Mouse (Mus musculus): ENCODE measurements around the gene Fry. TPM values are rescaled to one million over a fixed set of nuclear protein-coding genes. Genes with fewer than 3 reads are reported as not detected.

Gene Fry
- polyA plus RNA-seq, 1 experiment from 2014 or later: 32.5 TPM

DNA sequence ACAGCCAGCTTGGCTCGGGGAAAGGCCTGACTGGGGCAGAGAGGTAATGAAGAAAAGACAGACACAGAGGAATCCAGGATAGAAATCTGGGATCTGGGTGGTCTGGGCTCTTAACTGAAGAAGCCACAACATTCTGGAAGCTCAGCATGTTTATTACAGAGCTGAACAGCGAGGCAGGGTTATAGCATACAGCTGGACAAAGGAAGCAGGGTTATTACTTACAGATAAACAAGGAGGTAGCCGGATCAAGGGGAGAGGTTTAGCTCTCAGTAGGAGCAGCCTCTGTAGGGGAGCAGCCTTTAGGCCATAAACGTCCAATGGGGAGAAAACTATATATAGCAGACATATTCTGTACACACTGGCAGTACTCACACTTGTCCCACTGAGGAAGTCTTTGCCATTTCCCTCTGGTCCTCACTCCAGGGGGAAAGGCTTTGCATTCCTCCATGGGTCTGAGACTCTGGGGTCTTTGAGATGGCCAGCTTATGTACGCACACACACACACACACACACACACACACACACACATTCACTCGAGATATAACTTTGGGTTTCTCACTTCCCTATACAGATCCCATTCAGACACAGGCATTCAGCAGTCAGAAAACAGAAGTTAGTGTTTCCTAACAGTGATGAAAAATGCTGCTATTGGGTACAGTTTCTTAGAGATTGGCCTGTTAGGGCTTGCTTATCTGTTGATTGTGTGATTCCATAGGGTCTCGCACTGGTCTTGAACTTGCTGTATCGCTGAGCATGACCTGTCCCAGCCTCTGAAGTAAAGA lies 256.5 kb downstream of the Fry start:
- no peaks in the 10 kb centered on the region for H3K9me3 ChIP-seq (replicated peaks; ENCODE audit: control insufficient read depth, low read length)
- peak overlapping the region; percentile 22; the same call in 1 of the 2 replicates for H3K27ac ChIP-seq (ENCODE audit: low read depth, low read length)
- peaks cover 3% of the 10 kb centered on the region for H3K36me3 ChIP-seq (ENCODE audit: control insufficient read depth, insufficient read depth, low read length)
- no peak overlapping the region for H3K9ac ChIP-seq (ENCODE audit: low read depth, low read length)
- H3K4me3 ChIP-seq (ENCODE audit: low read depth, low read length): no peak overlapping the region
- no peaks in the 10 kb centered on the region for H3K27me3 ChIP-seq (ENCODE audit: control insufficient read depth, insufficient read depth, low read length)
- 71% methylated on average over 8 of the region's 8 CpGs for WGBS (ENCODE audit: insufficient replicate concordance)
- peaks cover 7% of the 10 kb centered on the region for H3K4me1 ChIP-seq (ENCODE audit: control insufficient read depth, insufficient read depth, low read length)
- no peak for ATAC-seq (replicated peaks; ENCODE audit: insufficient number of reproducible peaks, low FRiP score, low TSS enrichment)
- H3K4me2 ChIP-seq: no peak overlapping the region

DNA sequence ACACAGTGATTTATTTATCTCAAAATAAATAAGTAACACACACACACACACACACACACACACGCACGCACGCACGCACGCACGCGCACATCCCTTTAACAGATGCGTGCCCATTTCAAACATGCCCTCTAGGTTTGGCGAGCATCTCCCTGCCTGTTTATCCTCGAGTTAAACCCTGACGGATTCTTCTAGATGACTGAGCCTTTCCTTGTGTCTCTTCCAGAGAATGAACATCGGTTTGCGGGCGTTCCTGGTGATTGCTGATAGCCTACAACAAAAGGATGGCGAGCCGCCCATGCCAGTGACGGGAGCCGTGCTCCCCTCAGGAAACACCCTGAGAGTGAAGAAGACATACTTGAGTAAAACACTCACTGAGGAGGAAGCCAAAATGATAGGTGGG lies 260.1 kb downstream of the Fry start:
- H3K4me2 ChIP-seq: no peak overlapping the region
- WGBS (ENCODE audit: insufficient replicate concordance): 78% methylated on average over 18 of the region's 18 CpGs
- H3K4me3 ChIP-seq (ENCODE audit: low read depth, low read length): no peak overlapping the region
- ATAC-seq (replicated peaks; ENCODE audit: insufficient number of reproducible peaks, low FRiP score, low TSS enrichment): no peak
- no peaks in the 10 kb centered on the region; the same call in 1 of the 2 replicates for H3K9me3 ChIP-seq (replicated peaks; ENCODE audit: control insufficient read depth, low read length)
- H3K27ac ChIP-seq (ENCODE audit: low read depth, low read length): no peak overlapping the region
- no peak overlapping the region for H3K9ac ChIP-seq (ENCODE audit: low read depth, low read length)
- peaks cover 25% of the 10 kb centered on the region for H3K36me3 ChIP-seq (ENCODE audit: control insufficient read depth, insufficient read depth, low read length)
- H3K27me3 ChIP-seq (ENCODE audit: control insufficient read depth, insufficient read depth, low read length): no peaks in the 10 kb centered on the region
- H3K4me1 ChIP-seq (ENCODE audit: control insufficient read depth, insufficient read depth, low read length): no peaks in the 10 kb centered on the region

GRCm38 (mm10) chr5:150380767-150381166 lies 262.3 kb downstream of the Fry start:
- no peak overlapping the region for H3K9ac ChIP-seq (ENCODE audit: low read depth, low read length)
- no peak overlapping the region for H3K27ac ChIP-seq (ENCODE audit: low read depth, low read length)
- no peaks in the 10 kb centered on the region for H3K27me3 ChIP-seq (ENCODE audit: control insufficient read depth, insufficient read depth, low read length)
- no peaks in the 10 kb centered on the region; the same call in 1 of the 2 replicates for H3K9me3 ChIP-seq (replicated peaks; ENCODE audit: control insufficient read depth, low read length)
- peaks cover 7% of the 10 kb centered on the region for H3K4me1 ChIP-seq (ENCODE audit: control insufficient read depth, insufficient read depth, low read length)
- H3K4me2 ChIP-seq: no peak overlapping the region
- 75% methylated on average over 10 of the region's 10 CpGs for WGBS (ENCODE audit: insufficient replicate concordance)
- H3K4me3 ChIP-seq (ENCODE audit: low read depth, low read length): no peak overlapping the region
- H3K36me3 ChIP-seq (ENCODE audit: control insufficient read depth, insufficient read depth, low read length): peaks cover 23% of the 10 kb centered on the region
- no peak for ATAC-seq (replicated peaks; ENCODE audit: insufficient number of reproducible peaks, low FRiP score, low TSS enrichment)

- Histone ChIP-seq H3K9ac (ENCODE audit: low read depth, low read length) (no peak overlapping the region), H3K27ac (ENCODE audit: low read depth, low read length) (no peak overlapping the region), H3K4me1 (ENCODE audit: control insufficient read depth, insufficient read depth, low read length) (peaks cover 7% of the 10 kb centered on the region), H3K9me3 (replicated peaks; ENCODE audit: control insufficient read depth, low read length) (no peaks in the 10 kb centered on the region; the same call in 1 of the 2 replicates), H3K27me3 (ENCODE audit: control insufficient read depth, insufficient read depth, low read length) (no peaks in the 10 kb centered on the region), H3K4me2 (no peak overlapping the region), H3K36me3 (ENCODE audit: control insufficient read depth, insufficient read depth, low read length) (peaks cover 26% of the 10 kb centered on the region), H3K4me3 (ENCODE audit: low read depth, low read length) (no peak overlapping the region)
- 67% methylated on average over 5 of the region's 5 CpGs for WGBS (ENCODE audit: insufficient replicate concordance)
- no peak for ATAC-seq (replicated peaks; ENCODE audit: insufficient number of reproducible peaks, low FRiP score, low TSS enrichment)
Measured at GRCm38 (mm10) chr5:150382411-150382810, 264.0 kb downstream of the Fry start.

DNA sequence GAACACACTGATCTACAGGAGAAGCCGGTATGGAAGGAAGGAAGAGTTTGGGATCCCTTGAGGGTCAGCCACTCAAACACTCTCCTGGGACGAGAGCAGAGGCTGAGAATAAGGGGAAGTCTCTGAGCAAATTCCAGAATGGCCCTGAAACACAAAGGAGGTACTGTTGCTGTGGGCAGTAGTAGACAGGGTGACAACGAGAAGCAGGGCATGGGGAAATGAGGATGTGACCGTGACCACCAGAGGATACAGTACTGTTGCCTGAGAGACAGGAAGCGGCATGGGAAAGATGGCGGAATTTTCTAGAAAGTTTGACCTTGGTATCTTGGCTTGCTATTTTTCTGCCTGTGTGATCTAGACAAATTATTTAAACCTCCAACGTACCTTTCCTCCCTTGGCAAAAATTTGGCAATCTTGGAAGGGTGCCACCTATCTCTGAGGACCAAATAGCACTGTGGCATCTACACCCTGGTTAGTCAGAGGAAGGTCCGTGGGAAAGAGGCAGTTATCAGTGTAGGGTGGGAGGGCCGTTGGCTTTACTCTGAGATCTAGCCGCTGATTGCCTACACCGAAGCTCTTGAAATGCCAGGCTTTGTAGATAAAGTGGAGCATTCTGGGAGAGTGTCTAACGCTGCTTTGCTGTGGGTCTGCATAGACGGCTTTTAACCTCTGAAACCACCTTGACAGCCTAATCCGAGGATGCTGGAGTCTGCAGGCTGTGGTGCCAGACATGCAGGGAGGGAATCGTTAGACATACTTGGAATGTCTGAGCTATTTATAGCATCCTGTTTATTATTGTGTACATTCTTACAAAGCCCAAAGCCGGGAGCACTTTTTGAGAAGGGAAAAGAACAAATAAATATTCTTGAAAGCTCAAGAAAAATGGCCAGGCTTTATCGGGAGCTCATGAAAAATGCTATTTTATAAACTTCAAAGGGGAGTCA lies 266.1 kb downstream of the Fry start:
- H3K9me3 ChIP-seq (replicated peaks; ENCODE audit: control insufficient read depth, low read length): no peaks in the 10 kb centered on the region; the same call in 1 of the 2 replicates
- H3K27me3 ChIP-seq (ENCODE audit: control insufficient read depth, insufficient read depth, low read length): no peaks in the 10 kb centered on the region
- H3K4me1 ChIP-seq (ENCODE audit: control insufficient read depth, insufficient read depth, low read length): peaks cover 7% of the 10 kb centered on the region
- 0 out of 2 replicates have a peak overlapping the region, but pooled peaks have one; percentile 1 for H3K4me2 ChIP-seq
- no peak overlapping the region for H3K9ac ChIP-seq (ENCODE audit: low read depth, low read length)
- H3K36me3 ChIP-seq (ENCODE audit: control insufficient read depth, insufficient read depth, low read length): peaks cover 29% of the 10 kb centered on the region
- 30% methylated on average over 17 of the region's 17 CpGs for WGBS (ENCODE audit: insufficient replicate concordance)
- peak; percentile 37; the same call in 1 of the 2 replicates for ATAC-seq (replicated peaks; ENCODE audit: insufficient number of reproducible peaks, low FRiP score, low TSS enrichment)
- no peak overlapping the region for H3K4me3 ChIP-seq (ENCODE audit: low read depth, low read length)
- H3K27ac ChIP-seq (ENCODE audit: low read depth, low read length): peak overlapping the region; percentile 80

DNA sequence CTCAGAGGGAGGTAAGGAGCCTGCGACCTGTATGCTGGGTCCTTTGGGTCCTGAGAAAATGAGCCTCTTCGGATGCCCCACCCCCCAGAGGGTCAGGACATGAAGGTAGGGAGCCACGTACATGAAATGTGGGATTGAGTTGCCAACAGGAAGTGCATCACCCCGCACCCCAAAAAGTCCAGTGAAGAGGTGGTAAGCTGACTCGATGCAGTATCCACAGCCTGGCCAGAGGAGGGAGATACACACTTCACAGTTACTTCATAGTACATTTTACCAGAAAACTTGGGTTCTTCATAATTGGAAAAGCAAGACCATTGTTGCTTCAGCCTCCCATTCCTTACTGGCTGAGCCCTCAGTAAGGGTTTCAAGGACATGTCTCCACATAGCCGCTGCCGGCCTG lies 266.8 kb downstream of the Fry start:
- H3K4me3 ChIP-seq (ENCODE audit: low read depth, low read length): no peak overlapping the region
- H3K27ac ChIP-seq (ENCODE audit: low read depth, low read length): peak overlapping the region; percentile 80
- peaks cover 10% of the 10 kb centered on the region for H3K4me1 ChIP-seq (ENCODE audit: control insufficient read depth, insufficient read depth, low read length)
- no peak overlapping the region for H3K9ac ChIP-seq (ENCODE audit: low read depth, low read length)
- peaks cover 26% of the 10 kb centered on the region for H3K36me3 ChIP-seq (ENCODE audit: control insufficient read depth, insufficient read depth, low read length)
- H3K4me2 ChIP-seq: 0 out of 2 replicates have a peak overlapping the region, but pooled peaks have one; percentile 1
- WGBS (ENCODE audit: insufficient replicate concordance): 49% methylated on average over 7 of the region's 7 CpGs
- H3K27me3 ChIP-seq (ENCODE audit: control insufficient read depth, insufficient read depth, low read length): no peaks in the 10 kb centered on the region
- H3K9me3 ChIP-seq (replicated peaks; ENCODE audit: control insufficient read depth, low read length): no peaks in the 10 kb centered on the region; the same call in 1 of the 2 replicates
- no peak for ATAC-seq (replicated peaks; ENCODE audit: insufficient number of reproducible peaks, low FRiP score, low TSS enrichment)

- H3K4me2 ChIP-seq: no peak overlapping the region
- peak overlapping the region; percentile 91; the same call in 1 of the 2 replicates for H3K27ac ChIP-seq (ENCODE audit: low read depth, low read length)
- ATAC-seq (replicated peaks; ENCODE audit: insufficient number of reproducible peaks, low FRiP score, low TSS enrichment): no peak
- H3K4me1 ChIP-seq (ENCODE audit: control insufficient read depth, insufficient read depth, low read length): peaks cover 13% of the 10 kb centered on the region
- H3K9me3 ChIP-seq (replicated peaks; ENCODE audit: control insufficient read depth, low read length): no peaks in the 10 kb centered on the region; the same call in 1 of the 2 replicates
- WGBS (ENCODE audit: insufficient replicate concordance): 60% methylated on average over 12 of the region's 12 CpGs
- H3K36me3 ChIP-seq (ENCODE audit: control insufficient read depth, insufficient read depth, low read length): peaks cover 19% of the 10 kb centered on the region
- no peak overlapping the region for H3K4me3 ChIP-seq (ENCODE audit: low read depth, low read length)
- H3K27me3 ChIP-seq (ENCODE audit: control insufficient read depth, insufficient read depth, low read length): no peaks in the 10 kb centered on the region
- no peak overlapping the region for H3K9ac ChIP-seq (ENCODE audit: low read depth, low read length)
Measured at GRCm38 (mm10) chr5:150388623-150389022, 270.2 kb downstream of the Fry start.

DNA sequence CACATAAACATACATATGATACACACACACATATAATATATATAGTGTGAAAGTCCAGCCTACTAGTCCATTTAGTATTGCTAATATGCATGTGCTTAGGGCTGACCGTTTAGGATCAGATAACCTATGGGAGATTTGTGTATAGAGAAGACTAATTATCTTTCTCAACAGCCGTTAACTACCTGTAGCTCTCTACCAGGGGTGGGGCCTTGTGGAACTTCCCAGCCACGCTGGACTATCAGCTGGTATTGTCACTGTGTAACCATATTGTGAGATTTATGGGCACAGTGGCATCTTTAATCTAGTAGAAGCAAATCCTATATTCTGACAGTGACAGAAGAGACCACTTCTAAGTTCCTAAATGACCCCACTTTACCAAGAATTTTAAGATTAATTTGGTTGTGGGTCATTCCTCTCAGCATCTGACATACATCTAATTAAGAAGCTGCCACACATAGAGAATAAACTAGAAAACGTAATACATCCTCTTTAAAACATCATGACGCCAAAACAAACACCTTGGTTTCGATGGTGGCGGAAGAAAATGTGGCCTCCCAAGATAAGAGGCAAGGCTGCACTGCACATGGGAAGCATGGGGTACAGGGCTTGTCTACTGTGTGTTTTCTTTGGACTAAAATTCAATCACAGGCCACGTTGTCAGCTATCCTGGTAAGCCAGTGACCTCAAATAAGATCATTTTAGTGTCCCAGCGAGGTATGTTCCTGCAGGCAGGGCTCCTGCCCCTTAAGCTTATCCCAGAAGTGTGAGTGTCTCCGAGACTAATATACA lies 271.3 kb downstream of the Fry start:
- H3K9ac ChIP-seq (ENCODE audit: low read depth, low read length): 0 out of 2 replicates have a peak overlapping the region, but pooled peaks have one; percentile 1
- H3K36me3 ChIP-seq (ENCODE audit: control insufficient read depth, insufficient read depth, low read length): peaks cover 31% of the 10 kb centered on the region
- H3K27ac ChIP-seq (ENCODE audit: low read depth, low read length): peak overlapping the region; percentile 91
- H3K27me3 ChIP-seq (ENCODE audit: control insufficient read depth, insufficient read depth, low read length): no peaks in the 10 kb centered on the region
- no peak overlapping the region for H3K4me3 ChIP-seq (ENCODE audit: low read depth, low read length)
- H3K9me3 ChIP-seq (replicated peaks; ENCODE audit: control insufficient read depth, low read length): peaks cover 4% of the 10 kb centered on the region
- H3K4me2 ChIP-seq: peak overlapping the region; percentile 14; the same call in 1 of the 2 replicates
- ATAC-seq (replicated peaks; ENCODE audit: insufficient number of reproducible peaks, low FRiP score, low TSS enrichment): peak; percentile 74; the same call in 1 of the 2 replicates
- H3K4me1 ChIP-seq (ENCODE audit: control insufficient read depth, insufficient read depth, low read length): peaks cover 10% of the 10 kb centered on the region
- 35% methylated on average over 10 of the region's 10 CpGs for WGBS (ENCODE audit: insufficient replicate concordance)
